Mouse (Mus musculus) kidney, postnatal 36 days (tissue): ENCODE measurements around the gene Abi3bp.

Experiments used
- DNase-seq, 2 experiments: peaks; one replicate each; pipeline ENCODE4 v3.0.0; 2021 to 2022; ENCODE audit warnings: mixed read lengths in 2 of 2

Gene Abi3bp

DNA sequence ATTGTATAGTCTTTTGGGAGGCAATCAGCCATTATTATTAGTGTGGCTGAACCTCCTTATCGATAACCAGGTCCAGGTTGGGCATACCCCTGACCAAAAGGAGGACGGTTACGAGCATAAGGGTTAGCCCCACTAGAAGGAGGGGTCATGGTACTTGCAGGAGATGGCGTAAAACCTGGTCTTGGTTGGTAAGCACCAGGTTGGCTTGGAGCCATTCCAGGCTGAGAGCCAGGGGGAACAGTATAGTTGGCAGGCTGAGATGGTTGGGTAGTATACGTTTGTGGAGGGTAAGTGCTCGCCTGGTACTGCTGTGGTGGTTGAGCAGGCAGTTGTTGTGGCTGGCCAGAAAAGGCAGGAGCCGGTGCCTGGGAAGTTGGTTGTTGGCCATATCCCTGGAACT is 213.0 kb downstream of the Abi3bp start:
- no peak for DNase-seq

DNA sequence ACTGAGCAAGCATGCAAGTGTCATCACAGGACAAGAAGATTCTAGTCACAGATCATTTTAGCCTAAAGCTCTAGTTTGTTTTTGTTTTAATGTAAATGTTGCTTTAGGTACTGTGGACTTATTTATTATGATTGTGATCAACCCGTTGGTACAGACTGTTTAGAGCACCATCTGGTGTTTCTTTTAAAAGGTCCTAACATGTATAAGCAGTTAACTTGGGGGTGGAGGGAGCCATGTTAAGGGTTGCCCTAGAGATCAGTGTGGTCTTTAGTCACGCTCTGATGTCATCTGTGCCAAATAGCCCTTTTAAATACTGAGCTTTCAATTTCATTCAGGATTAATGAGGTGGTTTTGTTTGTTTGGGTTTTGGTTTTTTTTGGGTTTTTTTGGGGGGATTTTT is 218.8 kb downstream of the Abi3bp start:
- no peak for DNase-seq

GRCm38 (mm10) chr16:56700898-56701297 is 223.2 kb downstream of the Abi3bp start:
- no peak for DNase-seq

DNA sequence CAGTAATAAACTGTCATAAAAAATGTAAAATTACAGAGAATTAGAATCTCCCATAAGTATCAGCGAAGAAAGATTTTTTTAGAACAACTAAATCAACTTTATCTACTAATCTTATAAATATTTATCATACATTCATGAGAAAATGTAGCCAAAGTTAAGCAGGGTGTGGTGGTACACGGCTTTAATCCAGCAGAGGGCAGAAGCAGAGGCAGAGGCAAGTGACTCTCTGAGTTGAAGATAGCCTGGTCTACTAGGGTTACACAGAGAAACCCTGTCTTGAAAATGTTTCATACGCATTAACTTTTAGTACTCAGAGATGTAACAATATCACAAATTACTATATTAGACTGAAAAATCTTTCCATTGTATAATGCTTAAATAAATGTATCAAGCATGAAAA is 228.1 kb downstream of the Abi3bp start:
- DNase-seq = no peak

DNA sequence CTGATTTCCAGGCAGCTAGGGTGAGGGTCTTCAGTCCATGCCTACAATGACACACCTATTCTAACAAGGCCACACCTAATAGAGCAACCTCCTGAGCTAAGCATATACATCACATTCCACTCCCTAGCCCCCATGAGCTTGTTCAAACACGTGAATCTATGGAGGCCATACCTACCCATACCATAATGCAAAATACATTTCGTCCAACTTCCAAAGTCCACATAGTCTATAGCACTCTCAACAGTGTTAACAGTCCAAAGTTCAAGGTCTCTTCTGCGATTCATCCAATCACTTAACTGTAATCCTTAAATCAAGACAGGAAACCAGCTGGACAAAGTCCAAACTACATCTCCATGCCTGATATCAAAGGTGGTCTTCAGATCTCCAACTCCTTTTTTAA is 232.4 kb downstream of the Abi3bp start:
- no peak for DNase-seq

DNA sequence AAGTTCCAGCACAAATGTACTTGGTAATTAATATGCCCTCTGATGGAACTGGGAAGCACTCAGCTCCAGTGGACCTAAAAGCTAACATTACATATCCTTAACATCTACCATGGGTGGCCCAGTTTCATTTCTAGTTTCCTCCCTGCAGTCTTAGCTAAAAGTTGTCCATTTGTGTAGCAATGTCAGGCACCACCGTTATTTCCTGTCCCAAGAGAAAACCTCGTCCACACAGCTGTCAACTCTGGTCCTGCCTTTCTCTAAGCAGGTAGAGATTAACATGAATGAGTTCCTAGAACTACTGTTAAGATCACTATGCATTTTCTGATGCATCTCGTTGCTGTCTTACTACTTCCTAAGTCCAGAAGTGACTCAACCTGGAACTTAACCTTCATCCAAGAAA is 237.9 kb downstream of the Abi3bp start:
- no peak for DNase-seq

GRCm38 (mm10) chr16:56716557-56717179 is 239.0 kb downstream of the Abi3bp start:
- no peak for DNase-seq

DNA sequence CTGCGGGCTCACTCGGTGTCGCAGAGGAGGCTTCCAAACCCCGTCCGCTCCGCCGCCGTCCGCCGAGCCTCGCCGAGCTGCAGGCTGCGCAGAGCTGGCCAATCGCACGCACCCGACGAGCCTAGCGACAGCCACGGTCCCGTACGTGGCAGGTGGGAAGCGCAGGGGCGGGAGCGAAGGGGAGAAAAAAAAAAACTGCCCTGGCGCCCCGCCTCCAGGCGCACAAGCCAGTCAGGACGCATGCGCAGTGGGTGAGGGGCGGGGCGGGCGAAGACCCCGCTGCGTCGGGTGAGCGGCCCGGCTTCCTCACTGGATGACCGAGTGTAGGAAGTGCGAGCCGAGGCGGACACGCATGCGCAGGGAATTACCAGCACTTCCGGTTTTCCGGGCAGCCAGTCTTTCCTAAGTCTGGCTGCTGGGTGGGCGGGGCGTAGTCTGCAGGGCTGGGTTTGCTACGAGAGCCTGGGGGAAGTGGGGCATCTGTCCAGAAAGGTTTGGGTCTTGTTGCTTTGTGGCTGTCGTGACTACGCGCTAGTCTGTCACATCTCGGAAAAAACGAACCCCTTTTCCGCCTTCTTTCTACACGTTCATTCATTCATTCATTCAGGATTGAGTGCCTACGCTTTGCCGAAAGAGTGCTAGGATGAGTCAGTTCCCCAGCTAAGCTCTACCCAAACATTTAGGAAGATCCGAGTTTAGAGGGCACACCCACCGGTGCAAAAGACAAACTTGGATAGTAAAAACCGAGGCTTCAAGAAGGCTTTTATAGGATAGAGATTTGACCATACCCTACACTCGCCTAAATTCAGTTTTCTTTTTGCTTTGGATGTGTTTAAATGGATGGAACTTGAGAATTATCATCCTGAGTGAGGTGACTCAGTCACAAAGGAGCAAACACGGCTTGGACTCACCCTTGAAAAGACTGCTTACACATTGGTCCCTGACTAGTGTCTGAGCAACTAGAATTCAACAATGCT is 239.8 kb downstream of the Abi3bp start, which contains the start of gene Tfg:
Gene Tfg (minus strand): TSS at position 227 of the 977 bp plus-strand sequence.
- peak; percentile 99 for DNase-seq

GRCm38 (mm10) chr16:56719031-56719430 is 241.4 kb downstream of the Abi3bp start:
- no peak for DNase-seq

DNA sequence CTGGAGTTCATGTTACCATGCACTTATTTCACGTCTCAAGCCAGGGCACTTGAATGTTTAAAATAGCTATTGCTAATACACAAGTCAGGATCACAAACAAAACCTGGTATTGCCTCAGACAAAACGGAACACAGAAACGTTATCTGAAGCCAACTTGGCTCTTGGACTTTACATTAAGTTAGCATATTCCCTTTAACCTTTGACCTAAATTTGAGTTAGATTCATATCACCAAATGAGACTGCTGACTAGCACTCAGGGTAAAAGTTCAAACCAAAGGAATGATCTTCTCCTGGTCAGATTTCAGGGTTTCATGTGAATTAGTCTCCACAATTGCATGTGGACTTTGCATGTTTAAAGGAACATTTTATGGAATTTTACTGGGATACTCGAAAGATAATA is 244.7 kb downstream of the Abi3bp start:
- DNase-seq = no peak

DNA sequence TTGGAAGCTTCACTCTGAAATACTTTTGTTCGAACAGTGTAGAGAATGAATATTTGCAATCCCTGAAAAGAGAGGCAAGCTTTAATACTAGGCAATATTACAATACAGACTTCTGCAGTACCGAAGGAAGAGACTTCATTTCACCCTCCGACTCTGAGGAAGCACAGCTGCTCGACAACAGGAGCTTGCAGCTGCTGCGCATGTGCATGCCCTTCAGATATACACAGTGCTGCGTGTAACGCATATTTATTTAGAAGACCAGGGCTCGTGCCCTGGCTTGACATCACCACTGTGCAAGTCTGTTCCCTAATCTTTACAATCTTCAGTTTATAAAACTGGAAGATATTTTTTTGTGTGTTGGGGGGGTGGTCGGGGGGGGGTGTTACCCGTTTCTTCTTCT is 247.2 kb downstream of the Abi3bp start:
- no peak for DNase-seq

DNA sequence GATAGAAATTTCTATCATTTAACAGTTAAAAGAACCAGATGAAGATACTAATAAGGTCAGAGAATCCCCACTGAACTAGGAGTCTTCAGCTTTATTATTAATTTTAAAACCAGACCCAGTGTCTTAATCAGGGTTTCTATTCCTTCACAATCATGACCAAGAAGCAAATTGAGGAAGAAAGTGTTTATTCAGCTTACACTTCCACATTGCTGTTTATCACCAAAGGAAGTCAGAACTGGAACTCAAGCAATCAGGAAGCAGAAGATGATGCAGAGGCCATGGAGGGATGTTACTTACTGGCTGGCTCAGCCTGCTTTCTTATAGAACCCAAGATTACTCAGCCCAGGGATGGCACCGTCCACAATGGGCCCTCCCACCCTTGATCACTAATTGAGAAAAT is 251.4 kb downstream of the Abi3bp start:
- DNase-seq = no peak
